Mouse (Mus musculus) adrenal gland, postnatal 36 days (tissue): ENCODE results near the gene Aqp9. TPM values are rescaled to one million over a fixed set of nuclear protein-coding genes. Genes with fewer than 3 reads are reported as not detected.

ENCODE experiments used
- DNase-seq, 2 experiments: peaks; one replicate each; pipeline ENCODE4 v3.0.0; 2021; ENCODE audit warnings: mixed read lengths in 1 of 2
- total RNA-seq, 2 experiments: library from RNA; stranded (reverse); gene quantifications; 2 replicates each; pipeline ENCODE4 v1.2.3; 2021

Gene Aqp9
- total RNA-seq, 2 experiments from 2014 or later: 0.26 to 0.49 TPM

DNA sequence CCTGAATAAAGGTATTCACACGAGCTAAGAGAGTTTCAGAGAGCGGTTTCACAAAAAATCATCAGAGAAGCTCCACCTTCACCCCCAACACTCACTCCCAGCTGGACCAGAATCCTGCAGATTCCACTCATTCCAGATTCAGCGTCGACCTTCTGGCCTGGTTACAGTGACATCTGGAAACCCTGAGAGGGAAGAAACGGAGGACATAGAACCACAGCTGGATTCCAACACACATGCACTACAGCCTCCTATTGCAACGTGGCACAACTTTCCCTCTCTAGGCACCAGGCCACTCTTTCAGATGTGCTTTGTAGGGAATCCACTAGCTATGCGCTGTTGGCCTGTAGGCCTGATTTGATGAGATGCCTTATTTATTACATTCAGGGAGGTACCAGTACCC is 102.0 kb downstream of the Aqp9 start:
- DNase-seq: no peak

DNA sequence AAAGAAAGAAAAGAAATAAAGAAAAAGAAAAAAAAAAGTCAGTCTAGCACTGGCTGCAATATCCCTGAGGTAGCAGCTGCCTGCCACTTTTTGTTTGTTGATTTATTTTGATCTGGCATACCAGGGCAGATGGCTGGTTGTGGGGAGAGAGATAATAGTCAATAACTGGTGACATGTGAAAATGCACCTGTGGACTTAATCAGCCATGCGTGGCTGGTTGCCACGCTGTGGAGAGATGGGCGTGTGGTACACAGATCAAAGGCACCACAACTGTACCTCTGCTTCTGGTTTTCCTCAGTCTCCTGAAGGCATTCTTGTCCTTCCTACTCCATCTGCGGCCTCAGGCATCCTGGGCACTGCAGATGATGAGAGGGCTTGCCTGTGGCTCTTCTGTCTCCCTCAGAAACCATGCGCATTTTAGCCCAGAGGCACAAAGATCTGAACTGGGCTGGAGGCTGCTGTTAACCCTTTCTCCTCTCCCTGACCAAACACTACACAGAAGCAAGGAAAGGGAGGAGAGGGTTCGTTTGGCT is 103.1 kb downstream of the Aqp9 start:
- DNase-seq: no peak

DNA sequence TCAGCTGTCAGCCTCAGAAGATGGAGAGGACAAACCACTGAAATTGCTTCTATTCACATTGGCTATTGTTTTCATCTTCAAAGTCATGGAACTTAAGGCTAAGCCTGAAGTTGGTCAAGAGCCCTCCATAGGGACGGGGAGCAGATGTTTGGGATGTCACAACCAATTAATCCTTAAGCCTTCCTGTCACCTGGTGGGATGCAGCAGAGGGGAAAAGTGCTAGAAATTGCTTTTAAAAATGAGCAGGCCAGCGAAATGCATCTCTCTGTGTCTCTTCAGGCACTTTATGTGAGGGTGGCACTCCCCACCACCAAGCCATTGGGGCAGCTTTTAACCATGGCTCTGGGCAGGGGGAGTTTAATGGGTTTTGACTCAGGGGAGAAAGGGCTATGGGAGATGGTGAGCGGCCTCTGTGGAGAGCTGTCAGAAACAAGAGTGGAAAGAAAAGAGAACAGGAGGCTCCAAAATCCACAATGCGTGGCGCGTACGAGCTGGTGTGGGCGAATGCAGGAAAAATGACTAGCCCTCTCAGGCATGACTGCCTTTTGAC is 104.1 kb downstream of the Aqp9 start:
- no peak for DNase-seq

DNA sequence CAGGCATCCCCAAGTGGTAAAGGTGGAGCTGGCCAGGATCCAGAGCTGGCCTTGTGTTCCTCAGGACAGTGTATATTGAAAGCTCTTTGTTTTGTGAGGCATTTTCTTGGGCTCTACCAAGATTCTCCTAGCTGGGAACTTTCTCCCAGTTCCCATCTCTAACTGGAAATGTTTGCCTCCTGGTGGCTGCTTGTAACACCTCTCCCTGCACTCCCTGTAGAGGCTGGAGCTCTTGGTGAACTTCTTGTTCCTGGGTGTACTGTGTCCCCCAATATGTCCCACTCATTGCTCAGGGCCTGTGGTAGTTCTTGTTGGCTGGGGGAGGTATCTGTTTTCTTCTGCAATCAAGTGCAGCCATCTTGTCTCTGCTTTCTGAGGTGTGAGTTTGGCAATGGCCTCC is 104.9 kb downstream of the Aqp9 start:
- no peak for DNase-seq

DNA sequence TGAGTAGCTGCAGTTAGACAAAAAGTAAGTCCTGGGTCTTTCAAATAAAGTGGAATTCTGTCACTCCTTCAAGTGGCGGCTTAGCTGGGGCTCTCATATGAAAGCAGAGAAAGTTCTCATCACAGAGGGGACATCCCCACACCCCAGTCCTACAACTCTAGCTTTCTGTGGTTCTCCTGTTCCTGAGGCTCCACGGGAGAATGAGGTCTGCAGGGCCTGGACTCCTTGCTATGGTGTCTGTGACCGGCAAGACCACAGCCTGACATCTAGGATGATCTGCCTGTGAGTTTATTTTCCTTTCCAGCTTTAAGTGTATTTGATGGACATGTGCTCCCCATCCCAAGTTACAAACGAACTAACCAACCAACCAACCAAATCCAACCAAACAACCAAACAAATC is 105.5 kb downstream of the Aqp9 start:
- no peak for DNase-seq

DNA sequence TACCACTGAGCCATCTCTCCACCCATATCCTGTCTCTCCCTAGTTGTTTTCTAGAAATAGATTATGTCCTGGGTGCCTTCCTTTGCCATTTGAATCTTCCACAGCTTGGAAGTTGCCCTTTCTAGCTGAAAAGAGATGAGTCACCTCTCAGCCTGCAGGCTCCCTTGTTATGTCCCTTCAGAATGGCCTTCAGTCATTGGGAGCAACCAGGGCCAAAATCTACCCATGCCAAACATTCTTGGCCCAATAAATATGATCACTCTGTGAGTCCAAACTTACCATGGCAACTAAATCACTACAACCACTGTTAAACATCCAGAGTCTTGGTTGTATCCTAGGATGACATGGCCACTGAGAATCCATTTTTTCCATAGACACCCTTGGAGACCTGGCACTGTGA is 106.2 kb downstream of the Aqp9 start:
- peak; percentile 50 to 58 for DNase-seq

Other genes starting within 250 kb of the Aqp9 start
- gene Lipc, start 216.5 kb downstream of the Aqp9 start, total RNA-seq: under 1 TPM in 1 of 2 experiments, not detected in 1; 0.36 TPM
- 10 to 100 TPM; 65.6 to 79.0 TPM for gene Aldh1a2, start 47.1 kb upstream of the Aqp9 start, total RNA-seq